Mouse (Mus musculus): ENCODE measurements at regions not wholly inside any gene's neighbourhood (a gene's known extent, or its start where the extent isn't known, plus 50 kb on each side); places are given as distances from the start of the nearest gene placed in this dataset.

- no peak for DNase-seq (ENCODE audit: low spot score in 2 of 2)
These were observed 1055.0 kb downstream of the Fam19a2 start for GRCm38 (mm10) chr10:124318761-124319160.

GRCm38 (mm10) chr10:124320191-124321110 is 1056.7 kb downstream of the Fam19a2 start:
- peak in 1 of 2 experiments; percentile 4 for DNase-seq (ENCODE audit: low spot score in 2 of 2)

GRCm38 (mm10) chr10:124332491-124332890 is 1056.8 kb downstream of the Slc16a7 start:
- no peak for DNase-seq (ENCODE audit: low spot score in 2 of 2)

- DNase-seq (ENCODE audit: low spot score in 2 of 2): no peak
These were observed 1050.3 kb downstream of the Slc16a7 start for GRCm38 (mm10) chr10:124338923-124339322.

- DNase-seq (ENCODE audit: low spot score in 2 of 2): no peak
These were observed 1040.0 kb downstream of the Slc16a7 start for GRCm38 (mm10) chr10:124349300-124349699.

GRCm38 (mm10) chr10:124362795-124363194 is 1026.5 kb downstream of the Slc16a7 start:
- peak in 1 of 2 experiments; percentile 32 for DNase-seq (ENCODE audit: low spot score in 2 of 2)

- DNase-seq (ENCODE audit: low spot score in 2 of 2): peak in 1 of 2 experiments; percentile 22
These were observed 1018.3 kb downstream of the Slc16a7 start for GRCm38 (mm10) chr10:124370994-124371393.

- no peak for DNase-seq (ENCODE audit: low spot score in 2 of 2)
These were observed 986.6 kb downstream of the Slc16a7 start for GRCm38 (mm10) chr10:124402647-124403046.

GRCm38 (mm10) chr10:124409633-124410032 is 979.6 kb downstream of the Slc16a7 start:
- no peak for DNase-seq (ENCODE audit: low spot score in 2 of 2)

- no peak for DNase-seq (ENCODE audit: low spot score in 2 of 2)
These were observed 972.7 kb downstream of the Slc16a7 start for GRCm38 (mm10) chr10:124416531-124416930.

GRCm38 (mm10) chr10:124423418-124423817 is 965.8 kb downstream of the Slc16a7 start:
- no peak for DNase-seq (ENCODE audit: low spot score in 2 of 2)

Data from frontal cortex, postnatal 36 days (tissue).